Mouse (Mus musculus): Measurements from ENCODE around the gene Stac2.

DNA sequence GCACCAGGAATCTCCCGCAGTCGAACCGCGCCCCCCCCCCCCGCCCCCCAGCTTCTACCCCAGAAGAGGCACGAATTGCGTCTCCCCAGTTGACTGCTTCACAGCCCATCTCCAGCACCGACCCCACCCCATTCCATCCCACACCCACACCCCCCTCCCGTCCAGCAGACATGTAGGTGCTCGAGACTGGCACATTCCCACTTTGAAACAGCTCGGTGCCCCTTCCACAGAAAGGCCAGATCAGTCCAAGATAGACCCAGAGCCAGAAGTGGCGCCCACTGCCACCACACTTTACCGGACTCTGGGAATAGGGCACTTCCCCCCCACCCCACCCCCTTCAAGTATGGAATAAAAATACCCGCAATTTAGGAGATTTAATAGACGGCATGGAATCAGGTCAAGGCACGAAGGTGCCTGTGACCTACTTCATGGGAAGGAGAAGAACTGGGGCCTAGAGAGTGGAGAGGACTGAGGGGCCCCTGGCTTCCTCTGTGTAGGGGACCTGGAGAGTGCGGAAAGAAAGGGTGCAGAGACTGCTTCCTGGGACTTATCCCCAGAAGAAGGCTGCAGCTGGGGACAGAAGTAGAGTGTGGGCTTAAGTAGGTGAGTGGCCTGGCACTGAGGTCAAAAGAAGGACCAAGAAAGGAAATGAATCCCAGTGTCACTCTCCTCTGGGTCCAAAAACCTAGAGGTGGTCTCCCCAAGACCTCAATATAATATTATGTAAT lies 66.4 kb downstream of the Stac2 start:
- TF ChIP-seq GATA1 (IDR thresholded peaks at IDR 0.05; ENCODE audit: borderline replicate concordance, low read length), result no peak
- no peak for TF ChIP-seq FLI1 (IDR thresholded peaks at IDR 0.05; ENCODE audit: low read length)
